Mouse (Mus musculus): ENCODE results near the gene Grip1. TPM values are rescaled to one million over a fixed set of nuclear protein-coding genes. Genes with fewer than 3 reads are reported as not detected.

Gene Grip1
- polyA plus RNA-seq, 1 experiment from 2014 or later, result 4.3 TPM

GRCm38 (mm10) chr10:120035824-120036223, 582.2 kb downstream of the Grip1 start:
- no peak overlapping the region for H3K4me3 ChIP-seq (ENCODE audit: low read depth, low read length)
- H3K9me3 ChIP-seq (ENCODE audit: control insufficient read depth, low read depth, low read length), result no peaks in the 10 kb centered on the region
- WGBS, result 59% methylated on average over 6 of the region's 6 CpGs
- H3K27ac ChIP-seq (ENCODE audit: low read length), result no peak overlapping the region
- no peak overlapping the region for H3K4me2 ChIP-seq (replicated peaks; ENCODE audit: low read depth, low read length)
- no peak for ATAC-seq (ENCODE audit: insufficient number of reproducible peaks, insufficient read depth, low FRiP score, low read depth)
- H3K27me3 ChIP-seq (ENCODE audit: control insufficient read depth, insufficient read depth, low read length), result no peaks in the 10 kb centered on the region
- H3K9ac ChIP-seq (replicated peaks; ENCODE audit: low read depth, low read length), result no peak overlapping the region
- H3K36me3 ChIP-seq (ENCODE audit: control insufficient read depth, insufficient read depth, low read length), result no peaks in the 10 kb centered on the region
- no peaks in the 10 kb centered on the region for H3K4me1 ChIP-seq (ENCODE audit: control insufficient read depth, insufficient read depth, low read length)

GRCm38 (mm10) chr10:120038194-120038593, 584.6 kb downstream of the Grip1 start:
- Histone ChIP-seq H3K9me3 (ENCODE audit: control insufficient read depth, low read depth, low read length) (no peaks in the 10 kb centered on the region), H3K27ac (ENCODE audit: low read length) (no peak overlapping the region), H3K4me3 (ENCODE audit: low read depth, low read length) (no peak overlapping the region), H3K9ac (replicated peaks; ENCODE audit: low read depth, low read length) (no peak overlapping the region), H3K27me3 (ENCODE audit: control insufficient read depth, insufficient read depth, low read length) (no peaks in the 10 kb centered on the region), H3K36me3 (ENCODE audit: control insufficient read depth, insufficient read depth, low read length) (no peaks in the 10 kb centered on the region), H3K4me1 (ENCODE audit: control insufficient read depth, insufficient read depth, low read length) (no peaks in the 10 kb centered on the region), H3K4me2 (replicated peaks; ENCODE audit: low read depth, low read length) (no peak overlapping the region)
- 87% methylated on average over 5 of the region's 5 CpGs for WGBS
- ATAC-seq (ENCODE audit: insufficient number of reproducible peaks, insufficient read depth, low FRiP score, low read depth), result no peak

- H3K36me3 ChIP-seq (ENCODE audit: control insufficient read depth, insufficient read depth, low read length), result no peaks in the 10 kb centered on the region
- no peak overlapping the region for H3K9ac ChIP-seq (replicated peaks; ENCODE audit: low read depth, low read length)
- H3K27ac ChIP-seq (ENCODE audit: low read length), result no peak overlapping the region
- H3K9me3 ChIP-seq (ENCODE audit: control insufficient read depth, low read depth, low read length), result no peaks in the 10 kb centered on the region
- no peaks in the 10 kb centered on the region for H3K27me3 ChIP-seq (ENCODE audit: control insufficient read depth, insufficient read depth, low read length)
- no peak overlapping the region for H3K4me2 ChIP-seq (replicated peaks; ENCODE audit: low read depth, low read length)
- no peak for ATAC-seq (ENCODE audit: insufficient number of reproducible peaks, insufficient read depth, low FRiP score, low read depth)
- H3K4me3 ChIP-seq (ENCODE audit: low read depth, low read length), result no peak overlapping the region
- H3K4me1 ChIP-seq (ENCODE audit: control insufficient read depth, insufficient read depth, low read length), result no peaks in the 10 kb centered on the region
- 92% methylated on average over 6 of the region's 6 CpGs for WGBS
These were observed 590.6 kb downstream of the Grip1 start for GRCm38 (mm10) chr10:120044237-120044636.

- H3K9me3 ChIP-seq (ENCODE audit: control insufficient read depth, low read depth, low read length), result no peaks in the 10 kb centered on the region
- H3K4me2 ChIP-seq (replicated peaks; ENCODE audit: low read depth, low read length), result no peak overlapping the region
- WGBS, result 82% methylated on average over 2 of the region's 2 CpGs
- no peak overlapping the region for H3K4me3 ChIP-seq (ENCODE audit: low read depth, low read length)
- H3K36me3 ChIP-seq (ENCODE audit: control insufficient read depth, insufficient read depth, low read length), result no peaks in the 10 kb centered on the region
- H3K9ac ChIP-seq (replicated peaks; ENCODE audit: low read depth, low read length), result no peak overlapping the region
- no peaks in the 10 kb centered on the region for H3K4me1 ChIP-seq (ENCODE audit: control insufficient read depth, insufficient read depth, low read length)
- no peak overlapping the region for H3K27ac ChIP-seq (ENCODE audit: low read length)
- H3K27me3 ChIP-seq (ENCODE audit: control insufficient read depth, insufficient read depth, low read length), result no peaks in the 10 kb centered on the region
- no peak for ATAC-seq (ENCODE audit: insufficient number of reproducible peaks, insufficient read depth, low FRiP score, low read depth)
These were observed 591.1 kb downstream of the Grip1 start for GRCm38 (mm10) chr10:120044714-120045234.

- H3K27ac ChIP-seq (ENCODE audit: low read length), result no peak overlapping the region
- ATAC-seq (ENCODE audit: insufficient number of reproducible peaks, insufficient read depth, low FRiP score, low read depth), result no peak
- H3K4me3 ChIP-seq (ENCODE audit: low read depth, low read length), result no peak overlapping the region
- H3K9ac ChIP-seq (replicated peaks; ENCODE audit: low read depth, low read length), result no peak overlapping the region
- no peaks in the 10 kb centered on the region for H3K36me3 ChIP-seq (ENCODE audit: control insufficient read depth, insufficient read depth, low read length)
- H3K4me2 ChIP-seq (replicated peaks; ENCODE audit: low read depth, low read length), result no peak overlapping the region
- WGBS, result 67% methylated on average over 10 of the region's 10 CpGs
- H3K4me1 ChIP-seq (ENCODE audit: control insufficient read depth, insufficient read depth, low read length), result no peaks in the 10 kb centered on the region
- 0 out of 2 replicates have a peak, but pooled peaks cover 5% of the 10 kb centered on the region for H3K9me3 ChIP-seq (ENCODE audit: control insufficient read depth, low read depth, low read length)
- no peaks in the 10 kb centered on the region for H3K27me3 ChIP-seq (ENCODE audit: control insufficient read depth, insufficient read depth, low read length)
These were observed 607.1 kb downstream of the Grip1 start for GRCm38 (mm10) chr10:120060579-120061237.

DNA sequence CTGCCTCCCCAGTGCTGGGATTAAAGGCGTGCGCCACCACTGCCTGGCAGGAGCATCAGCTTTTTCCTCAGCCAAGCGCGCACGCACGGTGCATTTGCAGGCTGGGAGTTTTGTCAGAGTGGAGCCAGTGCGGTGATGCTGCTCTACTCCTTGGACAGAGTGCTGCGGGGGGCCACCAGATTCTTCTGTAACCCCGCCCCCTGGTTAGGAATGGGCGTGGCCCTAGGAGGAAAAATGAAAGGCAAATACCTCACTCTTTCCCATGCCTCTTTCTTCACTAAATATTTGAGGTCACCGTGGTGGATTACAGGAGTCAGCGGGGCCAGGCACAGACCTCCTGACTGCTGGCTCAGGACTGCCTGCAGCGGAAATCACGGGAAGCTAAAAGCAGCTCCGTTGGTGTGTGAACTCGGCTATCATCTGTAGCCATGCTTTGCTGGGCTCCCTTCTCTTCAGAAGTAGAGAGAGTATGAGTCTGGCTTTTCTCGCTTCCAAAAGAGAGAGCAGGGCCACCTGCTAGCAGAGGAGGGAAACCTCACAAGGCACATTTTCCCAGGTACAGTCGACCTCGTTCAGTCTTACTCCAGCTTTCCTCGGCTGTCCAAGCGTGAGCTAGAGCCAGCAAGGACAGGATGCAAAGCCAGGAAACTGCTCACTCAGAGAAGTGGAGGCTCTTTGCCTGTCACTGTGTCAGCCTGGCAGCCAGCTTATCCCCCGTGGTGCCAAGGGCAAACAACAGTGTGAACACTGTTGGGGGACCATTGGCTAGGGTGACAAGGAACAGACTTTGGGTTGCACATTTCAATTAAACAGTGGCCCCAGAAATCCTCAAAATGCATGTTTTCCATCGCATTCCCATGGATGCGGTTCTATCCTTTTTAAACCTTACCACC, 607.9 kb downstream of the Grip1 start:
- WGBS, result 75% methylated on average over 24 of the region's 24 CpGs

GRCm38 (mm10) chr10:120064424-120064823, 610.8 kb downstream of the Grip1 start:
- no peak for ATAC-seq (ENCODE audit: insufficient number of reproducible peaks, insufficient read depth, low FRiP score, low read depth)
- no peak overlapping the region for H3K4me2 ChIP-seq (replicated peaks; ENCODE audit: low read depth, low read length)
- no peaks in the 10 kb centered on the region for H3K36me3 ChIP-seq (ENCODE audit: control insufficient read depth, insufficient read depth, low read length)
- H3K9me3 ChIP-seq (ENCODE audit: control insufficient read depth, low read depth, low read length), result 0 out of 2 replicates have a peak, but pooled peaks cover 3% of the 10 kb centered on the region
- no peaks in the 10 kb centered on the region for H3K4me1 ChIP-seq (ENCODE audit: control insufficient read depth, insufficient read depth, low read length)
- 19% methylated on average over 5 of the region's 5 CpGs for WGBS
- H3K27me3 ChIP-seq (ENCODE audit: control insufficient read depth, insufficient read depth, low read length), result no peaks in the 10 kb centered on the region
- no peak overlapping the region for H3K9ac ChIP-seq (replicated peaks; ENCODE audit: low read depth, low read length)
- no peak overlapping the region for H3K27ac ChIP-seq (ENCODE audit: low read length)
- no peak overlapping the region for H3K4me3 ChIP-seq (ENCODE audit: low read depth, low read length)

More for the DNA sequence above, 607.9 kb downstream of the Grip1 start:
- H3K36me3 ChIP-seq (ENCODE audit: control insufficient read depth, insufficient read depth, low read length), result no peaks in the 10 kb centered on the region
- no peaks in the 10 kb centered on the region for H3K4me1 ChIP-seq (ENCODE audit: control insufficient read depth, insufficient read depth, low read length)
- no peak overlapping the region for H3K27ac ChIP-seq (ENCODE audit: low read length)
- H3K4me3 ChIP-seq (ENCODE audit: low read depth, low read length), result no peak overlapping the region
- H3K4me2 ChIP-seq (replicated peaks; ENCODE audit: low read depth, low read length), result 0 out of 2 replicates have a peak overlapping the region, but pooled peaks have one; percentile 5
- H3K27me3 ChIP-seq (ENCODE audit: control insufficient read depth, insufficient read depth, low read length), result no peaks in the 10 kb centered on the region
- 0 out of 2 replicates have a peak, but pooled peaks cover 5% of the 10 kb centered on the region for H3K9me3 ChIP-seq (ENCODE audit: control insufficient read depth, low read depth, low read length)
- ATAC-seq (ENCODE audit: insufficient number of reproducible peaks, insufficient read depth, low FRiP score, low read depth), result 0 out of 2 replicates have a peak, but pooled peaks have one; percentile 28
- no peak overlapping the region for H3K9ac ChIP-seq (replicated peaks; ENCODE audit: low read depth, low read length)

- 0 out of 2 replicates have a peak, but pooled peaks cover 3% of the 10 kb centered on the region for H3K9me3 ChIP-seq (ENCODE audit: control insufficient read depth, low read depth, low read length)
- H3K4me2 ChIP-seq (replicated peaks; ENCODE audit: low read depth, low read length), result no peak overlapping the region
- ATAC-seq (ENCODE audit: insufficient number of reproducible peaks, insufficient read depth, low FRiP score, low read depth), result no peak
- H3K27ac ChIP-seq (ENCODE audit: low read length), result no peak overlapping the region
- WGBS, result 94% methylated on average over 10 of the region's 10 CpGs
- no peaks in the 10 kb centered on the region for H3K27me3 ChIP-seq (ENCODE audit: control insufficient read depth, insufficient read depth, low read length)
- H3K4me3 ChIP-seq (ENCODE audit: low read depth, low read length), result no peak overlapping the region
- no peak overlapping the region for H3K9ac ChIP-seq (replicated peaks; ENCODE audit: low read depth, low read length)
- no peaks in the 10 kb centered on the region for H3K36me3 ChIP-seq (ENCODE audit: control insufficient read depth, insufficient read depth, low read length)
- H3K4me1 ChIP-seq (ENCODE audit: control insufficient read depth, insufficient read depth, low read length), result no peaks in the 10 kb centered on the region
These were observed 612.7 kb downstream of the Grip1 start for GRCm38 (mm10) chr10:120066319-120066718.
